Mouse (Mus musculus) embryonic fibroblast, embryonic 13.5 days (primary cell): ENCODE measurements around the gene Nav2.

Source experiments
- CTCF ChIP-seq: IDR thresholded peaks from 2 replicates; pipeline ENCODE4 v1.5.1; 2011; ENCODE audit warnings: mild to moderate bottlenecking, control low read depth, low read length, moderate library complexity, borderline replicate concordance; ENCODE audit not compliant: insufficient read depth
- POLR2A ChIP-seq: IDR thresholded peaks from 2 replicates; pipeline ENCODE4 v1.6.1; 2011; ENCODE audit warnings: low read depth, mild to moderate bottlenecking, control low read depth, low read length, moderate library complexity

GRCm38 (mm10) chr7:49257234-49257906 is 348.9 kb downstream of the Nav2 start:
- TF ChIP-seq POLR2A (no peak), CTCF (no peak)
